Mouse (Mus musculus) 416B (cell line): ENCODE data around the gene Syn3.
A peak's percentile ranks its signal among the peaks of the same experiment; 100 is the strongest.

Experiments
- DNase-seq: peaks from one replicate; pipeline ENCODE4 v3.0.0; 2011; ENCODE audit warnings: low read depth

The Syn3 gene

GRCm38 (mm10) chr10:86369346-86369745 lies 129.3 kb downstream of the Syn3 start:
- no peak for DNase-seq

- no peak for DNase-seq
These were observed 129.9 kb downstream of the Syn3 start for GRCm38 (mm10) chr10:86368811-86369210.

GRCm38 (mm10) chr10:86367346-86367745 lies 131.3 kb downstream of the Syn3 start:
- no peak for DNase-seq

GRCm38 (mm10) chr10:86365632-86366092 lies 133.0 kb downstream of the Syn3 start:
- no peak for DNase-seq

GRCm38 (mm10) chr10:86363669-86364309 lies 134.9 kb downstream of the Syn3 start:
- no peak for DNase-seq

GRCm38 (mm10) chr10:86359699-86360098 lies 139.0 kb downstream of the Syn3 start:
- DNase-seq, result no peak

GRCm38 (mm10) chr10:86359208-86359607 lies 139.5 kb downstream of the Syn3 start:
- no peak for DNase-seq

- DNase-seq, result no peak
These were observed 140.3 kb downstream of the Syn3 start for GRCm38 (mm10) chr10:86358307-86358975.

GRCm38 (mm10) chr10:86356819-86357563 lies 141.7 kb downstream of the Syn3 start:
- peak; percentile 41 for DNase-seq

GRCm38 (mm10) chr10:86352521-86352920 lies 146.2 kb downstream of the Syn3 start:
- no peak for DNase-seq

GRCm38 (mm10) chr10:86351287-86351686 lies 147.4 kb downstream of the Syn3 start:
- DNase-seq, result no peak

- DNase-seq, result no peak
These were observed 152.4 kb downstream of the Syn3 start for GRCm38 (mm10) chr10:86346235-86346840.

- DNase-seq, result no peak
These were observed 153.1 kb downstream of the Syn3 start for GRCm38 (mm10) chr10:86345645-86346044.

- DNase-seq, result no peak
These were observed 154.0 kb downstream of the Syn3 start for GRCm38 (mm10) chr10:86344654-86345053.

- DNase-seq, result no peak
These were observed 154.8 kb downstream of the Syn3 start for GRCm38 (mm10) chr10:86343931-86344330.

- DNase-seq, result no peak
These were observed 155.3 kb downstream of the Syn3 start for GRCm38 (mm10) chr10:86343362-86343761.

- DNase-seq, result no peak
These were observed 156.0 kb downstream of the Syn3 start for GRCm38 (mm10) chr10:86342713-86343112.

GRCm38 (mm10) chr10:86342151-86342550 lies 156.5 kb downstream of the Syn3 start:
- no peak for DNase-seq

- DNase-seq, result no peak
These were observed 157.1 kb downstream of the Syn3 start for GRCm38 (mm10) chr10:86341589-86341988.

GRCm38 (mm10) chr10:86340991-86341527 lies 157.6 kb downstream of the Syn3 start:
- no peak for DNase-seq

- DNase-seq, result no peak
These were observed 158.3 kb downstream of the Syn3 start for GRCm38 (mm10) chr10:86340421-86340820.
